Mouse (Mus musculus) C2C12 (cell line): ENCODE results near the gene Cdc25a. TPM values are rescaled to one million over a fixed set of nuclear protein-coding genes. Genes with fewer than 3 reads are reported as not detected.

ENCODE experiments used
- H3K27me3 ChIP-seq: one replicate; pipeline ENCODE4 v1.6.1; 2011; ENCODE audit not compliant: control insufficient read depth, insufficient read depth, insufficient read length
- H3K36me3 ChIP-seq: one replicate; pipeline ENCODE4 v1.6.1; 2011; ENCODE audit not compliant: control insufficient read depth, insufficient read depth
- H3K4me3 ChIP-seq: one replicate; pipeline ENCODE4 v1.5.1; 2011; ENCODE audit warnings: mild to moderate bottlenecking, control low read depth; ENCODE audit not compliant: poor library complexity, insufficient read depth, severe bottlenecking
- H3K79me2 ChIP-seq: one replicate; pipeline ENCODE4 v1.6.1; 2011; ENCODE audit not compliant: control insufficient read depth, insufficient read depth
- H3K79me3 ChIP-seq: one replicate; pipeline ENCODE4 v1.6.1; 2011; ENCODE audit warnings: low read depth, control low read depth
- H3ac ChIP-seq: one replicate; pipeline ENCODE3; 2011; ENCODE audit warnings: low read depth; ENCODE audit not compliant: control insufficient read depth, insufficient read length
- CEBPB ChIP-seq: IDR thresholded peaks from one replicate; pipeline ENCODE4 v1.6.1; 2011; ENCODE audit warnings: low read depth, mild to moderate bottlenecking, control low read depth, moderate library complexity
- CTCF ChIP-seq: IDR thresholded peaks from one replicate; pipeline ENCODE4 v1.5.1; 2011; ENCODE audit not compliant: control insufficient read depth, insufficient read depth, insufficient read length
- FOSL1 ChIP-seq: IDR thresholded peaks from one replicate; pipeline ENCODE4 v1.8.0; 2011; ENCODE audit warnings: mild to moderate bottlenecking, low read length; ENCODE audit not compliant: poor library complexity, insufficient read depth, severe bottlenecking
- MAX ChIP-seq: IDR thresholded peaks from one replicate; pipeline ENCODE4 v1.6.1; 2011; ENCODE audit warnings: mild to moderate bottlenecking, control low read depth
- MYOD1 ChIP-seq: IDR thresholded peaks from one replicate; pipeline ENCODE4 v1.6.1; 2011; ENCODE audit warnings: low read depth; ENCODE audit not compliant: control insufficient read depth, insufficient read length
- MYOG ChIP-seq: IDR thresholded peaks from one replicate; pipeline ENCODE4 v1.6.1; 2011; ENCODE audit not compliant: control insufficient read depth, insufficient read length; ENCODE audit errors: extremely low read depth
- USF1 ChIP-seq: IDR thresholded peaks from one replicate; pipeline ENCODE4 v1.6.1; 2011; ENCODE audit warnings: low read depth, mild to moderate bottlenecking, control low read depth, moderate library complexity
- polyA plus RNA-seq: library from polyadenylated mRNA; unstranded; fragments of >200 nt; fragmentation: generic; extraction: Trizol; gene quantifications from one replicate; pipeline ENCODE4 v1.2.1, GENCODE M21; 2012; ENCODE audit warnings: missing spikeins

The Cdc25a gene
- polyA plus RNA-seq, 1 experiment = 23.3 TPM

DNA sequence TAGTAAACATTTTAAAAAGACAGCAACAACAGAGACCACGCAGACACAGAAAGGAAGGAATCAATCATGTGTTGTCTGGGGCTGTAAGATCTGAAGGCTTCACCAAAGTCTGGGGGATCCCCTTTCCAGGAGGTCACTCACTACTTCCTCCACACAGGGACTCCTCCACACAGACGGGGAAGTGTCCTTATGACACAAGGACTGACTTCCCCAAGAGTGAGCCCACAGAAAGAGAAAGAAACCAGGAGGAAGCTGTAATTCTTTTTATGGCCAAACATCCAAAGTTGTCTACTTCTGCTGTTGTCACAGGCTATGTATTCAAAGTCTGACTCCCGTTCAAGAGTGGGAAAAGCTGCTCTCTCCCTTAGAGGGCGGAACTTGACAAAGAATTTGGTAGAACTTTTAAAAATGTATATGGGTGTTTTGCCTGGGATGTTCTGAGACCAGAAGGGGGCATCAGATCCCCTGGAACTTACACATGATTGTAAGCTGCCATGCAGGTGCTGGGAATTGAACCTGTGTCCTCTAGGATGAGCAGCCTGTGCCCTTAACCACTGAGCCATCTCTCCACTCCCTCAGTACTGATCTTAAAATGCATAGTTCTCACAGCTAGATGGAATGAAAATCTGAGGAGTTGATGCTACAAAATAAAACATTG is 39.0 kb downstream of the Cdc25a start:
- H3K27me3 ChIP-seq = no peaks in the 10 kb centered on the region
- no peaks in the 10 kb centered on the region for H3K36me3 ChIP-seq
- H3ac ChIP-seq = no peak overlapping the region
- TF ChIP-seq MAX = no peak
- TF ChIP-seq FOSL1 = no peak
- TF ChIP-seq CEBPB = no peak
- TF ChIP-seq USF1 = no peak
- no peak for TF ChIP-seq MYOD1
- TF ChIP-seq CTCF = no peak
- TF ChIP-seq MYOG = no peak
- no peaks in the 10 kb centered on the region for H3K79me2 ChIP-seq
- H3K4me3 ChIP-seq = no peak overlapping the region
- no peaks in the 10 kb centered on the region for H3K79me3 ChIP-seq

DNA sequence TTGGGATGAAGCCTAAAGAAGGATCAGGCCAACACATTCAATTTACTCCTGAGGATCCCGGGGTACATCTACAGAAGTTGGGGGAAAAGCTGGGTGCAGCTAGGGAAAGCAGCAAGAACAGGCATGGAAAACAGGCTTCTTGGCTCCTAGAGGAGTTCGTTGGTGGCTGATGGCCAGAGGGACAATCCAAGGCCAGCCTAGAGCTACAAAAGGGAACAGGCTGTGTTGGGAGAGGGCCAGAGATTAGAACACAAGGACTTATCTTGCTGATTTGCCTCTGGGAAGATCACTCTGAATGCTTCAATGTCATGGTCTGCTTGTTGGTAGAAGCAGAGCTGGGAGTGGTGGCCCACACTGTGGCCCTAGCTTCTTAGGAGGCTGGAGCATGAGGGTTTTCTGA is 42.6 kb downstream of the Cdc25a start:
- Histone ChIP-seq H3K27me3 (no peaks in the 10 kb centered on the region), H3K36me3 (no peaks in the 10 kb centered on the region), H3K4me3 (no peak overlapping the region), H3ac (no peak overlapping the region), H3K79me2 (no peaks in the 10 kb centered on the region), H3K79me3 (no peaks in the 10 kb centered on the region)
- TF ChIP-seq USF1 (no peak), CEBPB (no peak), MAX (no peak), FOSL1 (no peak), CTCF (no peak)

DNA sequence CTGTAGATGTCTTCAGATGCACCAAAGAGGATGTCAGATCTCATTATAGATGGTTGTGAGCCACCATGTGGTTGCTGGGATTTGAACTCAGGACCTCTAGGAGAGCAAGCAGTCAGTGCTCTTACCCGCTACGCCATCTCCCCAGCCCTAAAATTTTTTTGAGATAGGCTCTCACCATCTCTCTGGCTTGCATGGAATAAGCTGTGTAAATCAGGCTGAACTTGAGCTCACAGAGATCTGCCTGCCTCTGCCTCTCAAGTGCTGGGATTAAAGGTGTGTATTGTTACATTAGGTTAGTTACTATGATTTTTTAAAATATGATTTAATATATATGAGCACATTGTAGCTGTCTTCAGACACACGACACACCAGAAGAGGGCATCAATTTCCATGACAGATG is 53.8 kb downstream of the Cdc25a start:
- Histone ChIP-seq H3K36me3 (no peaks in the 10 kb centered on the region), H3K4me3 (no peak overlapping the region), H3K79me2 (peaks cover 25% of the 10 kb centered on the region), H3K79me3 (peaks cover 19% of the 10 kb centered on the region), H3K27me3 (no peaks in the 10 kb centered on the region), H3ac (no peak overlapping the region)
- TF ChIP-seq USF1 = no peak

GRCm38 (mm10) chr9:109930063-109930462 is 54.7 kb downstream of the Cdc25a start:
- no peaks in the 10 kb centered on the region for H3K27me3 ChIP-seq
- no peak overlapping the region for H3ac ChIP-seq
- peaks cover 26% of the 10 kb centered on the region for H3K79me3 ChIP-seq
- TF ChIP-seq MYOG = no peak
- TF ChIP-seq CTCF = no peak
- no peak for TF ChIP-seq FOSL1
- no peak for TF ChIP-seq USF1
- no peak for TF ChIP-seq MYOD1
- TF ChIP-seq CEBPB = no peak
- no peak for TF ChIP-seq MAX
- H3K36me3 ChIP-seq = no peaks in the 10 kb centered on the region
- H3K4me3 ChIP-seq = no peak overlapping the region
- H3K79me2 ChIP-seq = peaks cover 34% of the 10 kb centered on the region

DNA sequence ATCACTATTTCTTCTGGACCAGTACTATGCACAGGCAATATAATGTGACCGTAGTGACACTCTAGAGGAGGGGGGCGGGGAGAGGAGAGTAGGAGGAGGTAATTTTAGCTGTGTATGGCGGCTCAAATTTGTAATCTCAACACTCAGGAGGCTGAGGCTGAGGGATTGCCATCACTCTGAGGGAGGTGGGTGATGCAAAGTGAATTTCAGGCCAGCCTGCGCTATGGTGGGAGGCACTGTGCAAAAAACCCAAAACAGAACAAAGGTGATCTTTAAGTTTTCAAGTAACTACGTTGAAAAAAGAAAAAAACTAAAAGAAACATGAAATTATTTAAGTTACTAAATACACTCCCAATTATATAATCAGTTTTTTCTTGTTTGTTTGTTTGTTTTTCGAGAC is 55.4 kb downstream of the Cdc25a start:
- H3K27me3 ChIP-seq = no peaks in the 10 kb centered on the region
- peaks cover 33% of the 10 kb centered on the region for H3K79me3 ChIP-seq
- no peak for TF ChIP-seq FOSL1
- no peak for TF ChIP-seq MAX
- H3K79me2 ChIP-seq = peaks cover 41% of the 10 kb centered on the region
- H3ac ChIP-seq = peak overlapping the region; percentile 22
- peak overlapping the region; percentile 25 for H3K4me3 ChIP-seq
- H3K36me3 ChIP-seq = no peaks in the 10 kb centered on the region

DNA sequence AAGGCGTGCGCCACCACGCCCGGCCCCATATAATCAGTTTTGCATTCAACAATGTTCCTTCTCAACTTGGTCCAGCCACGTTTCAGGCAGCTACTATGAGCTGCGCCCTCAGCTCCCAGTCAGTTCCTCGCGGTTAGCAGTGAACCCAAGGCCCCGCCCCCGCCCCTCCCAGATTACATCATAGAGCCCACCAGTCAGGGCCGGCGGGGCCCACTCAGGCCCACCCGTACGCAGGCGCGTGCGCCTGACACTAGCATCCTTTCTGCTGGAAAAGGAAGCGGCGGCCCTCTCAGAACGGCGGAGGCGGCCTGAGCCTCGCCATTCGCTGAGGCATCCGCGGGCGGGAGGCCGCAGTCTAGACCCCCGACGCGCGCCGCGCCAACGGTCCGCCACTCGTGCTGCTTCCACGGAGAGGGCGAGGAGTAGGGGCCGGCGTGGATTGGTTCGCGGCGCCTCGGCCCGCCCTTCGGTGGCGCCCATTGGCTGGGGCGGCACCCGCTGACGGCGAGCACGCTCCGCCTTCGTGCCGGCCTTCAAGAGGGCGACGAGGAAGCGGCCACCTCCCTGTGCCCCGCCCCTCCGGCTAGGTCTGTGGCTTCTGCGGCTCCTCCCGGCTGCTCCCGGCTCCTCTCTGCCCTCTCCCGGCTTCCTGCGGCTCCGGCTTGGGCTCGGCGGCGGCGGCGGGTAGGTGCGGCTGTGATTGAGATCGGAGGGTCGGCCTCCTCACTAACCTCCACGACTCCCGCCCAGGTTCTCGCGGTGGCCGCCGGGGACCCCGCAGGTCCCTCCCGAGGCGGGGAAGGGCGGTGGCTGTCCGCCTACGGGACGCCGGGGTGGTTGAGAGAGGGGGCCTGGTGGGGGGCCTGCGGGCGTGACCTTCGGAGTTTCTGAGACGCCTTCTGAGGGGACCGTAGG is 56.1 kb downstream of the Cdc25a start, which contains the start of gene Map4:
Map4 (plus strand) TSS at position 204 of the 915 bp plus-strand sequence.
- TF ChIP-seq USF1 (no peak), CEBPB (peak; percentile 39), MYOG (no peak), MYOD1 (no peak), MAX (peak; percentile 67)
- H3K79me3 ChIP-seq = peaks cover 41% of the 10 kb centered on the region
- peak within 1 kb of the TSS; percentile 97 for H3ac ChIP-seq
- H3K36me3 ChIP-seq = no peaks in the 10 kb centered on the region
- H3K27me3 ChIP-seq = no peaks in the 10 kb centered on the region
- H3K4me3 ChIP-seq = peak within 1 kb of the TSS; percentile 79
- peaks cover 48% of the 10 kb centered on the region for H3K79me2 ChIP-seq
